Comparison of ENCODE assay signal across 15 mouse cellular contexts in genomic region chr16:45413497-45413896, GRCm38 (mm10). TPM values are rescaled to one million over a fixed set of nuclear protein-coding genes. Genes with fewer than 3 reads are reported as not detected.
DNase-seq lines count a peak whose midpoint lies in the region; ATAC-seq and TF ChIP-seq lines count a peak whose summit lies in the region.
"Had no signal": no experiment of that assay in that cellular context is flagged by ENCODE, and none has a peak within 500 bp of the region (broad histone marks: within the 10 kb centered on the region; RNA-seq: fewer than 3 reads in every experiment).

No protein-coding gene starts in this region.

- H3K27ac ChIP-seq in intestine, postnatal 0 days (ENCODE audit: low read depth, low read length), result no peak overlapping the region
- no peak overlapping the region for H3K27ac ChIP-seq in intestine, embryonic 15.5 days
- H3K27ac ChIP-seq in forebrain, embryonic 11.5 days (ENCODE audit: low read depth, low read length), result no peak overlapping the region
- H3K27ac ChIP-seq: embryonic facial prominence, embryonic 10.5 days; midbrain, embryonic 13.5 days had no signal

- H3K4me1 ChIP-seq in intestine, postnatal 0 days (replicated peaks; ENCODE audit: control insufficient read depth, insufficient read depth, low read length), result no peaks in the 10 kb centered on the region
- 0 out of 2 replicates have a peak, but pooled peaks cover 2% of the 10 kb centered on the region for H3K4me1 ChIP-seq in intestine, embryonic 15.5 days (replicated peaks)
- no peaks in the 10 kb centered on the region for H3K4me1 ChIP-seq in forebrain, embryonic 11.5 days (replicated peaks; ENCODE audit: control insufficient read depth, insufficient read depth, low read length)
- H3K4me1 ChIP-seq: midbrain, embryonic 13.5 days had no signal

- ATAC-seq in intestine, postnatal 0 days, result no peak
- no peak for ATAC-seq in intestine, embryonic 15.5 days
- ATAC-seq in forebrain, embryonic 11.5 days (replicated peaks; ENCODE audit: low FRiP score), result no peak
- ATAC-seq: forebrain, embryonic 16.5 days; midbrain, embryonic 13.5 days had no signal

- H3K4me2 ChIP-seq in intestine, postnatal 0 days (replicated peaks; ENCODE audit: low read depth), result no peak overlapping the region
- H3K4me2 ChIP-seq in intestine, embryonic 15.5 days (replicated peaks), result no peak overlapping the region
- no peak overlapping the region for H3K4me2 ChIP-seq in forebrain, embryonic 11.5 days (ENCODE audit: low read depth, low read length, severe bottlenecking)
- H3K4me2 ChIP-seq: liver, embryonic 11.5 days; midbrain, embryonic 13.5 days had no signal

- H3K9me3 ChIP-seq in intestine, postnatal 0 days (ENCODE audit: control insufficient read depth), result no peaks in the 10 kb centered on the region
- H3K9me3 ChIP-seq in intestine, embryonic 15.5 days, result no peaks in the 10 kb centered on the region
- no peaks in the 10 kb centered on the region for H3K9me3 ChIP-seq in forebrain, embryonic 11.5 days (ENCODE audit: control insufficient read depth, low read length)
- H3K9me3 ChIP-seq: embryonic facial prominence, embryonic 10.5 days; midbrain, embryonic 13.5 days had no signal

- no peak overlapping the region for H3K9ac ChIP-seq in intestine, postnatal 0 days (ENCODE audit: low read depth, low read length)
- H3K9ac ChIP-seq in intestine, embryonic 15.5 days, result no peak overlapping the region
- no peak overlapping the region for H3K9ac ChIP-seq in forebrain, embryonic 11.5 days (ENCODE audit: low read length)
- H3K9ac ChIP-seq: midbrain, embryonic 13.5 days had no signal

- TF ChIP-seq CTCF in intestine, postnatal 0 days (IDR thresholded peaks at IDR 0.05; ENCODE audit: low read depth), result peak; percentile 51

- no peaks in the 10 kb centered on the region for H3K36me3 ChIP-seq in intestine, postnatal 0 days (ENCODE audit: control insufficient read depth, insufficient read depth)
- no peaks in the 10 kb centered on the region for H3K36me3 ChIP-seq in intestine, embryonic 15.5 days
- H3K36me3 ChIP-seq in forebrain, embryonic 11.5 days (ENCODE audit: control insufficient read depth, insufficient read depth, low read length), result no peaks in the 10 kb centered on the region
- H3K36me3 ChIP-seq: embryonic facial prominence, embryonic 10.5 days; midbrain, embryonic 13.5 days had no signal

- H3K4me3 ChIP-seq in intestine, postnatal 0 days (ENCODE audit: low read depth, low read length), result no peak overlapping the region
- H3K4me3 ChIP-seq in intestine, embryonic 15.5 days (replicated peaks), result no peak overlapping the region
- H3K4me3 ChIP-seq in forebrain, embryonic 11.5 days (ENCODE audit: low read depth, low read length), result no peak overlapping the region
- H3K4me3 ChIP-seq: embryonic facial prominence, embryonic 10.5 days; midbrain, embryonic 13.5 days had no signal

- no peaks in the 10 kb centered on the region for H3K27me3 ChIP-seq in intestine, postnatal 0 days (replicated peaks; ENCODE audit: control insufficient read depth, insufficient read depth, low read length)
- no peaks in the 10 kb centered on the region for H3K27me3 ChIP-seq in intestine, embryonic 15.5 days (replicated peaks)
- H3K27me3 ChIP-seq in forebrain, embryonic 11.5 days (ENCODE audit: control insufficient read depth, insufficient read depth, low read length), result no peaks in the 10 kb centered on the region
- H3K27me3 ChIP-seq: midbrain, embryonic 13.5 days had no signal

- DNase-seq in A20 (ENCODE audit: low read depth, low spot score), result peak; percentile 75
- peak; percentile 38 for DNase-seq in NIH3T3 (ENCODE audit: low read depth)
- peak; percentile 51 for DNase-seq in lung, postnatal 25 days (ENCODE audit: low spot score)
- no peak for DNase-seq in gastrocnemius, postnatal 4 days (ENCODE audit: low spot score in 2 of 2)
- no peak for DNase-seq in forebrain, embryonic 11.5 days (ENCODE audit: low spot score)
- DNase-seq in heart, adult 8-10 months (ENCODE audit: low spot score), result no peak
- DNase-seq: heart, postnatal 10 days; kidney, adult 9 months; layer of hippocampus, postnatal 36 days had no signal

RNA-seq across cellular contexts. Expression of gene Cd200, which starts 4.6 kb away (rescaled TPM):
- 108 and 114 TPM in 2 replicates for polyA plus RNA-seq in intestine, postnatal 0 days (2015; fragmentation: Nextera tagmentation; extraction: Ambion mirVana)
- polyA plus RNA-seq in intestine, embryonic 15.5 days (2015; fragmentation: Nextera tagmentation; extraction: Ambion mirVana), result 36.5 and 37.4 TPM in 2 replicates
- total RNA-seq in gastrocnemius, postnatal 4 days (2021), result 10 to 100 TPM; 29.9 to 40.0 TPM
- 27.3 and 33.3 TPM in 2 replicates for polyA plus RNA-seq in forebrain, embryonic 11.5 days (2014; fragmentation: Nextera tagmentation; extraction: Ambion mirVana)
- 10 to 100 TPM; 40.5 to 94.2 (median 53.1) TPM for total RNA-seq in heart, adult 8-10 months (2022)

Comparison
In these comparisons a context has a peak if more than half of its experiments do, and no peak if none do; other contexts are left out.
1. DNase-seq: peak in A20 (single experiment), NIH3T3 (single experiment) and lung, postnatal 25 days (single experiment); none in gastrocnemius, postnatal 4 days (0 of 2), forebrain, embryonic 11.5 days (single experiment) and heart, adult 8-10 months (single experiment).